Mouse (Mus musculus): ENCODE data around the gene Syndig1.

The Syndig1 gene

DNA sequence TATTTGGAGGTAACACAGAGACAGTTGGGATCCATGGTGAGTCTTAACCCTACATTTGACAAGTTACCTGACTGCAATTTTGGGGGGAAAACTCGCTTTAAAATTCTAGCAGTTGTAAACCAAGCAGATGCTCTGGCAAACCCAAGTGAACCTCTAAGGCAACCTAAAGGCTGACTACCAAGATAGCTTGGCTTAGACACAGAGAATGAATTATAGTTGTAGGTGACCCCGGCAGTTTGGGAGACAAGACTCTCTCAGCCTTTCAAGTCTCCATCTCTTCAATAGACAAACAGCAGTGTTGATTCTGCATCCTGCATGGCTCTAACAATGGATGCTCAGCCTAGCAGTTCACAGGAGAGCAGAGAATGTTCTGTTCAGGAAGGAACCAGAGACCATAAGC is at the start of gene Syndig1:
Gene Syndig1, plus strand, starts transcription at position 301 of the 400 bp plus-strand sequence.
- DNase-seq (ENCODE audit: low read depth in 1 of 2, low spot score in 2 of 2) = no peak

DNA sequence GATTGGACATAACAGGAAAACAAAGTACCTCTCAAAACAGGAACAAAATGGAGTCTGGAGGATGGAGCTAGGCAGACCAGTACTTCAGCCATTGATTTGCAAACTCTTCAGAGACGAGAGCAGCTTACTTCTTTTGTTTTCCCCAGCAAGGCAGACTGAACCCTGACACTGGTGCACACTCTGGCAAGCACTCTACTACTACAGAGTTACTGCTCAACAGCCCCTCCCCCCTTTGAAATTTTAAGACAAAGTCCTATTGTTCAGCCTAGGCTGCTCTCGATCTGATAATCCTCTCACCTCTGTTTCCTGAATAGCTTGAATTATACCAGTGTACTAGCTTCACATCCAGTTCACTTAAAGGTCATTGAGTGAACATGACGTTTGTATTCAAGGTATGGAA is 30.4 kb upstream of the Syndig1 start:
- no peak for DNase-seq (ENCODE audit: low read depth in 1 of 2, low spot score in 2 of 2)

DNA sequence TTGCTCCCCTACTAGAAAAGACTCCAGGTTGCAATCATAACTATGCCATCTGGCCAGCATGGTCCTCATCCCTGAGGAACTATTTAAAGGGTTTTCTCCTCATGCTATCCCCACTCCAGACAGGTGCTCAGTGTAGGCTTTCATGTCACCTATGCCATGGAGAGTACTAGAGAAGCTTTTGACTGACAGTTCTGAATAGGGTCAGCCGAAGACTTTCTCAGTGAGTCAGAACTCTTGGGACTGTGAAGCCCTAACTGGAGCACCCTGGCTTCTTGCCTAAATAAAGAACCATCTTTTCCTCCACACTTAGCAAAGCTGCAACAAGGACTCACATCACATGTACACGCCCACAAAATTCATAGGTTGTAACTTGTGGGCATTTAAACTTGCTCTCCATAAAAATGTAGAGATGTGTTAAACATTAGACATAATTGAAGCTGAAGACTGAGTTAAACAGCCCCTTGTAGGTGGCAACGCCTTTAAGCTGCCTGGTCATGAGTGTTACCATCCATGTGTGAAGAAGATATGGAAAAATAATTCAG is 24.3 kb upstream of the Syndig1 start:
- no peak for DNase-seq (ENCODE audit: low read depth in 1 of 2, low spot score in 2 of 2)

DNA sequence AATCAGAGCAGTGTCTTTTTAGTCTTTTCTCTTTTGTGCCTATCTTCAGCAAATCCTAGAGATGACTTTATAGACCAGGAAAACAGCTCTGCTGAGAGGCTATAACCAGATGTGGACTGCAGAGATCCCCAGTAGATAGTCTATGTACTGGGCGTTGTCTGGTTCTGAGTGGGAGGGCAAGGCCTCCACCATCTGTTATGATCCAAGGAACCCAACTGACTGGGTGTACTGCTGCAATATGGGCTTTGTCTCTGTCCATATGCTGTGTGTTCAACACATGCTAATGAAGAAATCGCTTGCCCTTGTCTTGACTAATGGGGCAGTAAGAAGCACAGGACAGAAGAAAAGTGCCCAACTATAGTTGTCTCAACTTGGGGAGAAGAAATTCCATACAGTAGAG is 23.8 kb upstream of the Syndig1 start:
- no peak for DNase-seq (ENCODE audit: low read depth in 1 of 2, low spot score in 2 of 2)

DNA sequence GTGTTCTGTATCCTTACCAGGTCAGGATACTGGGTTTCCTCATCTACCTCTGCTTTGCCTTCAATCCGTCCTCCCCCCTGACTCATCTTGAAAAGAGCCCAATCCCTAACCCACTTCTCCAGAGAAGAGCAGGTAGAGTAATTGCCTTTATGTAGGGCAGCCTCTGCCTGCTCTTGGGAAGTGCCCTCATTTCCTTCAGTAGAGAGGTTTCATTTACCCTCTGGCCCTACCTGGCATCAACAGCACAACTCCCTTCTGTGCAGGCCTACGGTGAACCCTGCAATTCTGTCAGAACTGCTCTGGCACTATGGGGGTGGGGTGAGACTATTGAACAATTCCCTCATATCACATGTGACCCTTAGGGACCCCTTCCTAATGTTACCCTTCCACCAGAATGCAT is 16.1 kb upstream of the Syndig1 start:
- no peak for DNase-seq (ENCODE audit: low read depth in 1 of 2, low spot score in 2 of 2)

DNA sequence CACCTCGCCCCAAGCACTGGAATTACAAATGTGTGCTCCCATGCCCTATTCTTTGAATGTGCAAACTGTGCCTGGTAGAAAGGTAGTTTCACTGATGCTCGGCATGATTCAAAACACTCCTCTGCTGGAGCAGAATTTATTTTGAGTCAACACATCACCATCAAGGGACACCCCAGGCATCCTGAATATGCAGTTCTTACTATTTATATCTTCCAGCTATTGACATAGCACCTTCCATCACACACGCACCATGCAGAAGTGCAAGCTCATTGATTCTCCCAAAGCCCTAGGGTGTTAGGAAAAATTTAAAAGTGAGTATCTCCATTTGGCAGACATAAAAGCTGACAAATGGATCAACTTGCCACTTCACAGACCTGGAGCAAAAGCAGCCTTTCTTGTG is 10.6 kb upstream of the Syndig1 start:
- no peak for DNase-seq (ENCODE audit: low read depth in 1 of 2, low spot score in 2 of 2)

DNA sequence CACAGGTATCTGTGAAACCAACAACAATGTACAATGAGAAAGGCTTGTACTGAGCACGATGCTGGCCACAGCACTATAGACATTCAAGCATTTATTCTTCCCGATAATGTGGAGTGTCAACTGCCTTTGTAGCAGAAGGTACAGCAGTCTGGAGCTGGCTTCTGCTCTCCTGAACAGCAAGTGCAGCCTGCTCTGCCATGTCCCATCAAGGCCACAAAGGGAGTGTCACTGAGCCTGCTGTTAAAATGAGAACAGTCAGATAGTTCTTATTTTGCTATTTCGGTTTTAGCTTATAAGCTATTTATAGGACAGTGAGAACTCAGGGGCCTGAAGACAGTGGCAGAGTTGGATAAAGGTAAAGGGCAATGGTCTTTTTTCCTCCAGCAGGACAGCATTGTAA is 9.3 kb upstream of the Syndig1 start:
- no peak for DNase-seq (ENCODE audit: low read depth in 1 of 2, low spot score in 2 of 2)

DNA sequence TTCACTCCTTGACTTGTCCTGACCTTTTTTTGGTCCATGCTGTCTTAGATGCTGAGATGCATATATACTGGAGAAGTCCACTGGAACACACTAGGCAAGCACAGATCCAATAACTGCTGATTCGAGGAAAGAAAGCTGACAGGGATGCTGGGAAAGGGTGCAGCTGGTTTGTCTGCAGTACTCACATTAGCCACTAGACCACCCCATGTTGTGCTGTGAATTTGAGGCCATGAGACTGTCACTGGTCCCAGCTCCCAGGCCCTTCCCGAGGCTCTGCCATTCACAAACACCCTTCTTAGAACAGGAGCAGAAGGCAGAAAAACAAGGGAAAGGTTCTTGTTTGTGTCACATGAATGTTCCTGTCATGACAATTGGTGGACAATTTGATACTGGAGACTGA is 8.8 kb upstream of the Syndig1 start:
- no peak for DNase-seq (ENCODE audit: low read depth in 1 of 2, low spot score in 2 of 2)

DNA sequence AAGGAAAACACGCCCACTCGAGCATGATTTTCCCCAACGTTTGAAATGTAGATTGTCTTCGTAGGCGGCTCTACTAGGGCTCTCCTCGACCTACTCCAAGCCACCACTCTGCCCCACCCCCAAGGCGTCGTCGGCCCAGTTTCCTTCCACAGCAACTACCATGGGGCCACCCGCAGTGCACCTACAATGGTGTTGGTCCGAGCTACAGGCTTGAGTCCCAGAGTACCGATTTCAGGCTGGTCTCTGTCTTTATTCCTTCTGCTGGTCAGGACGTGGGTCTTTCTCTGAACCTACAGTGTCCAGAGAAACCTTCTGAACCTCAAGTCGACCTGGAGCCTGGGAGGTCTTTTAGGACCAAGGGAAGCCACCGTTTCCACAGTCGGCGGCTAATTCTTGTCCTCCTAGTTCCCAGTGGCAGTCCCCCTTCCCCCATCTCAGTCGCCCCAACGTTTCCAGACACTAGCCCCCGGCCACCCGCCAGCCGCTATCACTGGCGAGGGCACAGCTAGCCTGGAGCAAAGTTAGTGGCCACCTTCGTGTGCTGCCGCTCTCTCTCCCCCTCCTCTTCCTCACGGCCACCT is 1.0 kb downstream of the Syndig1 start:
- no peak for DNase-seq (ENCODE audit: low read depth in 1 of 2, low spot score in 2 of 2)

DNA sequence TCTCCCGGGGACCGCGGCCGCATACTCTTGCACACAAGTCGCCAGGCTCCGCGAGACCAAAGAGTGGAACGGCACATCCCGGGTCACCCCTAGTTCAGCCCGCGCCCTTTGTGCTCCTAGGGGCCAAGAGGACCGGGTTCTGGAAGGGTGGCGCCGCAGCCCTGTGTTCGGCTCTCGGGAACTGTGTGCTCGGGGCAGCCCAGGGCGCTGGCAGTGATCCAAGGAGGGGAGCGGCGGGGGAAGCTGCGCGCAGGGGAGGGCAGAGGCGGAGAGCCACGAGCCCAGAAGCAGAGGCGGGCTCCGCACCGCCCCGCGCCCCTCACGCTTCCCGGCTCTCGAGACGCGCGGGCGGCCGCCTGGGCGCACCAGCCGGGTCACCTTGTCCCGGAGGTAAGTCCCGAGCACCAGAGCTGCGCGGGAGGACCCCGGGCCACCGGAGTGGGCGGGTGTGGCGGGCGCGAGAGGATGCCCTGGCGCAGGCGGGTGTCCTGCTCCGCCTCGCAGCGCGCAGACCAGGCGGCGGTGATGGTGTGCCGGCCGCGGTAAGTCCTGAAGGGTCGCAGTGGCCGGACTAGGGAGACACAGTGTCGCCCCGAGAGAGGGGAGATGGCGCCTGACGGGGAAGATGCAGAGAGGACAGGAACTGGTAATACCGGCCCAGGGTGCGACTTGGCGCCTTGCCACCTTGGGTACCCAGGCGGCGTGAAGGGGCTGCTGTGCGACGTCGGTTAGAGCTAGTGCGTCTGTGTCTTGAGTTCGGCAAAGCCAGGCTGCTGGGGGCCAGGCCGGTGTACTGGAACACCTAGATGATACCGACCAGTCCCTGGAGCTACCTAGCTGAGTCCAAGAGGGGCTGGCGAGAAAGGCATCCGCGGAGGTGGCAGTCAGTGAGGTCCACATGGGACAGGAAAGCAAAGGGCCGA is 1.8 kb downstream of the Syndig1 start, which contains the start of gene C530025M09Rik:
Gene C530025M09Rik, minus strand, starts transcription at position 678 of the 923 bp plus-strand sequence.
- DNase-seq (ENCODE audit: low read depth in 1 of 2, low spot score in 2 of 2) = no peak

DNA sequence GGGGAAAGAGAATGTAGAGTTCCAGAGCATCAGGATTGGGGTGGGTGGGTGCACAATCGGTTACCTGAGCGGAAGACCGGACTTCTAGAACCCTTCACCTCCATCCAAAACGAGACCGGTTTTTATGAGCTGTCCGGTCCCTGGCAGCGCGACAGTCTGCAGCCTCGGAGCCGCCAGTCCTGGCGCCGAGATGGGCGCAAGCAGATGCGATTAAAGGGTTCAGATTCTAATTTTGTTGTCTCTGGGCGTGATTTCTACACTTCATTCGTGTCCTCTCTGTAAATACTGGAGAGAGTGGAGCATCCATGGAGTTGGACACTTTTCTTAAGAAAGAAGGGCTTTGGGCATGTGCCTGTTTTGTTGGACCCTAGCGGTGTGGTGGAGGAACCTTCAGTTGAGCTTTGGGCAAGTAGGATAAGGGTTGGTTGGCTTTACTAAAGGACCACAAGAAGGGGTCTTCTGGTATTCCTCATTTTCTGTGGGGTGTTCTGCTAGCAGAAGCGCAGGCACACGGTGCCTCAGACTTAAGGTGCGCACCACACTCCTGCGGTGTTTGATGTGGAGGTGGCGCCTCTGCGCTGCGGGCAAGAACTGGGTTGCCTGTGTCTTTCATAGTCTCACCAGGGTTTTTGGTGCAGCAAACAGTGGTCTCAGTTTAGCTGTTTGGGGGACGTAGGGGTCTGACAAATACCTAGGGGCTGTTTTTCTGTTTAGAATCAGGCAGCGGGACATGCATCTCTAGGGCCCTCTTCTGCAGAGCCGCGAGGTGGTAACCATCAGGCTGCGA is 2.6 kb downstream of the Syndig1 start:
- no peak for DNase-seq (ENCODE audit: low read depth in 1 of 2, low spot score in 2 of 2)

DNA sequence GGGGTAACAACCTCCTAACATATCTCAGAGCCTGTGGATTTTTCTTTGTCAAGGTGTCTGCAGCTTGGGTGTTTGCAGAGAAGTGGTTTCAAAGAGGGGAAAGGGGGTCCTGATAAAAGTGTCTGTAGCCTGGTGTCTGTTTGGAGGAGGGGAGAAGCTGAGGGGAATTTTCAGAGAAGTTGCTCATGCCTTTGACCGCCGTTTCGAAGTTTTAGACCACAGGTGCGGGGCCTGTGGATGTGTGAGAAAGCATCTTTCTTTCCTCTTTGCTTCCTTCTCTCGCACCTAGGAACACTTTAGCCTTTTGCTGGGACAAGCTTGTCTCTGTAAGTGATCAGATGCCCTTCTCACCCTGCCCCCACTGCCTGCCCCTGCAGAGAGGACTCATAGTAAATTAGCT is 3.3 kb downstream of the Syndig1 start:
- no peak for DNase-seq (ENCODE audit: low read depth in 1 of 2, low spot score in 2 of 2)

DNA sequence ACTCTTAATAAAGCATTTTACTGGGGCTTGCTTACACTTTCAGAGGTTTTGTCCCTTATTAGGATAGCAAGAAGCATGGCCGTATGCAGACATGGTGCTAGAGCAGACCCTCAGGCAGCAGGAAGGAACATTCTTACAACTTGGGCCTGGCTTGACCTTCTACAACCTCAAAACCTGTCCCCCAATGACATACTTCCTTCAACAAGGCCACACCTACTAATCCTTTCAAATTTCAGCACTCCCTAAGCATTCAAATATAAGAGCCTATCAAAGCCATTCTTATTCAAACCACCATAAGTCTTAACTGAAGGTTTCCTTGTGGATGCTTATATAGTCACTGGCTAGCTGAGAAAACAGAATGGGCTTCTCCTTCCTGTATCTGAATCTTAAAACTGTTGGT is 6.1 kb downstream of the Syndig1 start:
- no peak for DNase-seq (ENCODE audit: low read depth in 1 of 2, low spot score in 2 of 2)

DNA sequence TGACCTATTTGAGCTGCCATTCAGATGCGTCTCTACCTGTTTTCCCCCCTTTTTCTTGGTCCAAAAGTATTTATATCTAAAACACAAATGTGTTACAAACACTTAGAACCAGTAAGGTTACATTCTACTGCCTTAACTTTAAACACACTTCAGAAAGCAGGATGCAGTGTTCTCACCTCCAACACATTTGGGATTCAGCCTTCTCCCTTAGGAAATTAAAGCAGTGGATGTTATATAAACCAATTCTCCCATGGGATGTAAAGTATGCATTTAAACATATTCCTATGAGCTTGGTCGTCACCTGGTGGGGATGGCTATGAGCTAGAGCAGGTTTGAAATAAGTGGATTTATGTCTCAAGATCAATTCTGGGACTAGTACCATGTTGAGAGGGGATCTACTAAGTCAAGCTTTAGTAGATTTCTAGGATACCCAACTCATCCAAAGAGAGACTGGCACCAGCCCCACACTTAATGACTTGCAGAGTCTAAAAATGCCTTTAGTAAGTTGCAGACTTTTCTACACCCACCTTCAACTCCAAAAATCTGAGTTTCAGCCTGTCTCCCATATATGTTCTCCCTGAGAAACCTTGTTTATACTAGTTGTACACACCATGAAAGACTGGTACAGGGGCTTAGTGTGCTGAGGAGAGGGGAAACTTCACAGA is 7.6 kb downstream of the Syndig1 start:
- no peak for DNase-seq (ENCODE audit: low read depth in 1 of 2, low spot score in 2 of 2)

DNA sequence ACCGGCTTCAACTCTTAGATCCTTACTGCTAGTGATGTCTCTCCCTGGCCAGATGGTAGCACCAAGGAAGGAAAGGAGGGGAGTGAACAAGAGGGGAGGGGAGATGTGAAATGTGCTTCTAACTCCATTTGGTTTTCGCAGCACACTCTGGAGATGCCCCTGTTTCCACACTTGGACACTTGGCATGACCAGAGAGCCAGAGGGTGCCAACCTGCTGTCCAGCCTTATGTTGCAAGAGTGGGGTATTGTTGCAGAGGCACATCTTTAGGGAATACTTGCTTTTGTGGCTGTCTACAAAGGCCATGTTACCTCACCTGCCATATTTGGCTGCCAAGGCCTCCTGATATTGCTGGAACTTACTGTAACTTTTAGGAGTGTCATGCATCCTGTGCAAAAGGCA is 10.7 kb downstream of the Syndig1 start:
- no peak for DNase-seq (ENCODE audit: low read depth in 1 of 2, low spot score in 2 of 2)

DNA sequence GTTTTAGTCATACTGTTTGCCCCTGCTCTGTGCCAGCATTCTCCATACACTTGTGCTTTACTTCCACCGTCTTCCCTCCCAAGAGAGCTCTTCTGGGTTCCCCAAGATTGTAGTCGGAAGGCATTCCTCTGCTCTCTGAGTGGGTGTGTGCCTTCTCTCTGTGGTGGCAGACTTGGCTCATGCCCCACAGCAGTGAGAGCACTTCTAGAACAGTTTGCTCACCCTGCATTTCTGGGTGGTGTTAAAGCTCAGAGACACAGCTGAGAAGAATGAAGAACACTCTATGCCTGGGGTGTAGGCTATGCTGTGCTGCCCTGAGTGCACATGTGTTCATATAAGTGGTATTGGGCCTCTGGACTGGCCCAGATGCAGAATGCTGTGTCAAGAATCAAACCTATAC is 15.6 kb downstream of the Syndig1 start:
- DNase-seq (ENCODE audit: low read depth in 1 of 2, low spot score in 2 of 2) = no peak

DNA sequence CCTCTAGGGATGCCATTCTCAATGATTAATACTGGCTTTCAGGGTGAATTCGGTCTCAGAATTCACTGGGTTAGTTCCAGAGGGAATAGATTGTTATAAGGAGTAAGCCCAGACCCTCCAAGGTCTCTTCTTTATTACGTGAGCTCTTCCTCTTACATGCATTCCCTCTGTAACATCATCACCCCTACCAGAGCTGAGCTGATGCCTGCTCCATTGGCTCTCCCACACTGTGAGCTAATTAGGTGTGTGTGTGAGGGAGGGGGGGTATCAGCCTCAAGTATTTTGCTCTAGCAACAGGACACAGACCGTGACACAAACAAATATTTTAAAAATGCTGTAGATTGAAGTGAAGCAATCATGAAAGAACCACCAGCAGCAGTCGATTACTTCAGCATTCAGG is 19.8 kb downstream of the Syndig1 start:
- DNase-seq (ENCODE audit: low read depth in 1 of 2, low spot score in 2 of 2) = no peak

DNA sequence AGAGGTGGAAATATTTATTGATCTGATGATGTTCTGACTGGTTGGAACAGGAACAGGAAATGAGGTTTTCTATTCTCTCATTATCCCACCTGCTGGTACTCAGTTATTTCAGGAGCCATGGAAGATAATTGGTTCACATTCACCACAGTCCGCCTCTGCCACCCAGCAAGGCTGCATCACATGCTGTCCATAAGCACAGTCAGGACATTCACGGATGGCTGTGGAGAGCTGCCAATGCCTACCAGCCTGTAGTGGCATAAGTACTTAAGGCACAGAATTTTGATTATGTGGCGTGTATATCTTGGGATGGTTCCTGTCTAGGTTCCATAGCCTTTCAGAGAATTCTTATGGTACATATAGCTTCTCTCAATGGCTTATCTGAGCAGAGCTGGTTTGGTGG is 32.0 kb downstream of the Syndig1 start:
- no peak for DNase-seq (ENCODE audit: low read depth in 1 of 2, low spot score in 2 of 2)

DNA sequence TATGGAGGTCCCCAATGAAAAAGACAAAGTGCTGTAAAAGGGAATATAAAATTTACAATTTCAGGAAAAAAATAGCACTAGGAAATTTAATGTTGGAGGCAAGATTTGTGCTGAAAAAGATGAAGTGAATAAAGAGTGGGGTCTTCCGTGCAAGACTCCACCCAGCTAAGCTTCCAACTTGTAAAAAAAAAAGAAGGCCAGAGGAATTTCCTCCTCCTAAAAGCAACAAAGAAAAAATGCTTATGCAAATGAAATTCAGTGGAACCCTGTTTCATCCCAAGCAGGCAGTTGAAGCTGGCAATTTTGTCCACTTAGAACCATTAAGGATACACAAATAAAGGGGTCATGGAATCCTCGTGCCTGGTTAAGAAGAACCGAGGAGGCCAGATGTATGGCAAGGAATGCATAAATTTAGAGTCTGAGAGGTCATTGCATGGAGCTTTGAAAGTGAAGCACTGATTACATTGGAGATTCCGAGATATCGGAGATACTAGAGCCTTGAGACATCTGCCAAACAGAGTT is 37.0 kb downstream of the Syndig1 start:
- DNase-seq (ENCODE audit: low read depth in 1 of 2, low spot score in 2 of 2) = no peak

DNA sequence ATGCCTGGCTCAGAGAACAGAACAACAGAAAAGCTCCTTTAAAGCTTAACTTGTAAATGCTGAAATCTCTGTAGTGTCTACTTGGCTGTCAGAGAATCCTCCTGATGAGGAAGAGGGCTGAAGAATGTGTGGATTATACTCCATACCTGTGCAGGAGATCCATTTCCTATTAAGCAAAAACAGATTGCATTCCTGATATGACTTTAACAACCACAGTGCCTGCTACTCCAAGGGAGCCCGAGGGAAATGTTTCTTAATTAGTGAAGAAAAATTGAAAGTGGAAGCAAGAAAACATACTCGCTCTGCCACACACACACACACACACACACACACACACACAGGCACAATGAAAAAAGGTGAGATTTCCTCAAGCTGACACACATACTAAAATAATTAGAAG is 41.5 kb downstream of the Syndig1 start:
- DNase-seq (ENCODE audit: low read depth in 1 of 2, low spot score in 2 of 2) = no peak

DNA sequence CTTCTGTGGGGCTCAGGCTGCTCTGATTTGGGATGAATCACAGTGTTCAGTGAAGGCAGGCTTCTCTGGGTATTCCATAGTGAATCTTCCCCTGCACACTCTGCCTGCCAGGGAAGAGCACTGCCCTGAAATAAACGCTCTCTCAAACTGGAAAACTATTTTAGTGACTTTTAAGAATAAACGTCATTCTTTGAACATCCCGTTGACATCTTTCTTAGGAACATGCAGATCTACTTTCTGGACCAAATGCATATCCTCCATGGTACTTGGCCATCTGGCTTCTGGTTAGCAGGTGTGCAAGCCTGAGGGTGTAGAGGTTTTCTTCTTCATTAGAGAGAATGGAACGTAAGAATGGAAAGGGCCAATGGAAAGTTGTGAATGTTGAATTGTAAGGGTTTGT is 43.5 kb downstream of the Syndig1 start:
- DNase-seq (ENCODE audit: low read depth in 1 of 2, low spot score in 2 of 2) = no peak
